Mouse (Mus musculus): ENCODE data around the gene Traf4.
A peak's percentile ranks its signal among the peaks of the same experiment; 100 is the strongest.

The Traf4 gene

DNA sequence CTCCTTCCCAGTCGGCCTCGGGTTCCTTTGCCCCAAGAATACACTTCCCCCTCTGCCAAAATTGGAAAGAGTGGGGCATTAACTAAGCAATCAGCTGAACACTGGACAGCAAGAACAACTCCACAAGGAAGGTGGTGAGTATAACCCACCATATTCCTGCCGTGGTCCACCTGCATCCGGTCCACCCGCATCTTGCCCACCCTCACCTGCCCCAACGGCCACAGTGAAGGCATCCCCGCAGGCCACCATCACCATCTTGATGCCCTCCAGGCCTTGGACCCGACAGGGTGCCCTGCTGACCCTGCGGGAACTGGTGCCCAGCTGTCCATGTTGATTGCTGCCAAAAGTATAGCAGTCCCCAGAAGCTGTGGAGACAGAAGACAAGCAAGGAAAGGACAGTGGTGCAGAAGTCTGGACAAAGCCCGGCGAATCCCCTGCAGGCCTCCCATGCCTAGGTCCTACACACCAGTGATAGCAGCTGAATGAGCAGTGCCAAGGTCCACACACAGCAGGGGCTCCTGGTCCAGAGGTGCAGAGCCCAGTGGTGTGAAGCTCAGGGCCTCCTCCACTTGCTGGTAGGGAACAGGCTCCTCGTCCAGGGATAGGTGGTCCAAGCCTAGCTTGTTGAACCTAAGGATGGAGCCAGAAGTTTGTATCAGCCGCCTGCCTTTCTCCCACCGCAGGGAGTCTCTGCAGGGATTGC, 2.0 kb upstream of the Traf4 start:
- DNase-seq (ENCODE audit: low read depth): no peak

DNA sequence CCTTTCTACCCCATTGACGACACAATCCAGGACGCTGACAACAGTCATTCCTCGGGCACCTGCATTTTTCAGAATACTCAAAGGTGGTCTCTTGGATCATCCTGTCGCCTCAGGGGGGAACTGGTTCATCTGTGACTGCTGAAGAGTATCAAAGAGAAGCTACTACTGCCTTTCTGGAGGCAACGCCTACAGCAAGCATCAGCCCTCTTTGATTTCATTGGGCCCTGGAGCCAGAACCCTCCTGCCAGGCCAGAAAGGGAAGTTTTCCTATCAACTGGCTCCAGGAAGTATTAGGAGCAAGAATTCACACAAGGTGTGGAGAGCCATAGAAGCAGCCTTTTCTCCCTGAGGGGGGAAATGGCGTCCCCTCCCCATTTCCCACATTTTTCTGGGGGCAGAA, 1.3 kb upstream of the Traf4 start:
- DNase-seq (ENCODE audit: low read depth): no peak

DNA sequence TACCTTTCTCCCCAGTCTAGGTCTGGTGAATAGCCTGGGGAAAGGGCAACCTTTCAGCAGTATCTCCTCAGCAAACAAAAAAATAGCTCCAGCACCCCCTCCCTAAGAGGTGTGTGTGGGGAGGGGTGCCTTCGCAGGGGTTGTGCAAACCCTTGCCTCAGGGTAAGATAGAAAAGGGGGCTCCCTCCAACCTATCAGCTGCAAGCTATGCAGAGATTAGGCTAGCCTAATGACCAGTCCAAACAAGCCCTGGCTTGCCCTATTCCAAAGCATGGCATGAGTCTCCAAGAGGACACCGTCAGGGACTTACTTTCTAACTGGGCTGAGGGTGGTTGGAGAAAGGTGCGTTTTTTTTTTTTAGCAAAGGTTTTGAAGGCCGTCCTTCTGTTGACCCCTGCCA, 772 bp upstream of the Traf4 start:
- DNase-seq (ENCODE audit: low read depth): no peak

DNA sequence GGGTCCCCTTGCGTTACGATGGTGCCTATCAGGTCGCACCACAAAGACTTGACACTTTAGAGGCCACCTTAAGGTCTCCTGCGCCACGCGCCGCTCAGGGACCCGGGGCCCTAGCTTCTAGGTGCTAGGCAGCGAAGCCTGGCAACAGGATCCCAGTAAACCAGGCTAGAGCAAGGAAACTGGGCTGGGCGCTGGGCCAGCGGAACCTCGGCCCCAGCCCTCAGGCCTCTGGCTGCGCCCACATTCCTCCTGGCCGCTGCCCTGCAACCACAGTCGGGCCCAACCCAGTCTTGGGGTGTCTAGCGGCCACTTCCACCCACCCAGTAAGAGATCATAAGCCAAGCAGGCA, 346 bp upstream of the Traf4 start:
- no peak for DNase-seq (ENCODE audit: low read depth)

DNA sequence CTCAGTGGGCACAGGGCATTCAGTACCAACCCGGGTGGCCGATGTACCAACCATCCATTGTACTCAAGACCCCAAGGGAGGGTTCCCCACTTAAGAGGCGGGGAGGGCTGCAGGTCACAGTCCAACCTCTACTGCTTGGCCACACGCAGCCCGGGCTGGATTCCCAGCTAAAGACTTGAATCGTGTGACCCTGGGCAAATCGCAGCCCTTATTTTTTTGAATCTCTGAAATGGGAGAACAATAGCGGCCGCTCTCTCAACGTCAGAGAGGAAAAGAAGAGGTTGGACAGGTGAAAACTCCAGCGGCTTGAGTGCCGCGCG, 825 bp downstream of the Traf4 start:
- DNase-seq (ENCODE audit: low read depth): no peak

DNA sequence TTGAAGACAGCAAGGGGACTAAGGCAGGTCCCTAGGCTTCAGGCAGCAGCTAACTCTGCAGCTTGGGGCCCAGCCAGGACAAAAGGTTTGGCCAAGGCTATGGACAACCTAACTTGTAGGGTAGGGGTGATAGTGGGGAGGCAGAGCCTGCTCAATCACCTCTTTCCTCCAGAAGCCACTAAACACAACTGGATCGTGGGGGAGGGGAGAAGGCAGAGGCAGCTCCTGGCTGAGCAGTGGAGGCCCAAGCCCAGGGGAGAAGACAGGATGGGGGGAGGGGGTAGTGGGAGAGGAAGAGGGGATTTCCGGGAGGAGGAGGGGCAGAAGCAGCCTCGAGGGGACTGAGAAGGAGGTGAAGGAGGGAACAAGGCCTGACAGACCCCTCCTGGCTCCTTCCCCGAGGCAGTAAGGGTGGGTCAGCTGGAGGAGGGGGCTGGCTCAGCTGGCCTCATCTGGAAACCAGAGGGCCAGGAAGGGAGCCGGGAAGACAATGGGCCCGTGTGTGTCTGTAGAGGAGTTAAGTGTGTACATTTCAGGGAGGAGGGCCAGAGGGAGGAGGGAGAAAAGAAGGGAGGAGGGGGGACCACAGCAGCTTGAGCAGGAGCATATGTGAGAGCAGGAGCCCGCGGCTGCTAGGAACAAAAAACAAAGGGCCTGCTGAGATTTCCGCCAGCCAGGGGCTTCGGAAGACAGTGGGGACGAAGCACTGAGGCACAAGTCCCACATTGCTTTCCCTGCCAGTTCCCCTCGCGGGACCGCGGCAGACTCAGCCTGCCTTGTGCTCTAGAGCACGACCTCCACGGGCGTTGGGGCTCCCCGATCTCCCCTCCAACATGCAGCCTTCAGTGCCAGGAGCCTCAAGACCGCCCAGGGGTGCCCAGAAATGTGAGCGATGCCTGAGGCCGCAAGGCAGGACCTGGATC, 1.4 kb downstream of the Traf4 start:
- DNase-seq (ENCODE audit: low read depth): no peak

DNA sequence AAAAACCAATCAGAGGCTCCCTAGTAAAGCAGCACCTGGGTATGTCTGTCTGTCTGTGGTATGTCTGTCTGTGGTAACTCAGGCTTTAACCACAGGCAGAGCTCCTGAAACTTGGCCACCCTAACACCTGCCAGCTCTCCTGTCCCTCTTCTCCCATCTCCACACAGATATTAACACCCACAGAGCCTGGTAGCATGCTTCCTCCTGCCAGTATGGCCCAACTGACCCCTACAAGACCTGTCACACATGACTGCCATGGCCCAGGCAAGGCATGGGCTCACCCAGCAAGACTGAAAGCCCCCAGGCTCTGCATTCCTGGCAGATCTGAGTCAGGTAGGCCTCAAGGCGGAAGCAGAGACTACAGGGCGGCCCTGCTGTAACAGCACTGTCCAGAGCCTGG, 2.3 kb downstream of the Traf4 start:
- DNase-seq (ENCODE audit: low read depth): no peak

DNA sequence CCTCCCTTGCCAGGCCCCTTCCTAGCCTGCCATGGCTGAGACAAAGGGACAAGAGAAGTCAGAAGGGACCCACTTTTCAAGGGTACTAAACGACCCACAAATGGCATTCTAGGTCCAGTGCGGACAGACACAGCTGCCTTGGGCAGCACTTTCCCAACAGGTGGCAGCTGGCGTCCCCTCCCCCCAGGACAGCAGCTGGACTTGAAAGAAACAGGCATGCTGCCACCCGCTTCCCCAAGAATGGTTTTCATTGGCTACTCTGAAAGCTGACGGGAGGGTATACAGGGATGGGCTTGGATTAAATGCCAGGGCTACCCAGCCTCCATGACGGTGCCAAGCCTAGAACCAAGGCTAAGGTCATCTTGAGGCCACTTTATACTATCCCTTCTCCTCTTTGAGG, 2.9 kb downstream of the Traf4 start:
- DNase-seq (ENCODE audit: low read depth): no peak

DNA sequence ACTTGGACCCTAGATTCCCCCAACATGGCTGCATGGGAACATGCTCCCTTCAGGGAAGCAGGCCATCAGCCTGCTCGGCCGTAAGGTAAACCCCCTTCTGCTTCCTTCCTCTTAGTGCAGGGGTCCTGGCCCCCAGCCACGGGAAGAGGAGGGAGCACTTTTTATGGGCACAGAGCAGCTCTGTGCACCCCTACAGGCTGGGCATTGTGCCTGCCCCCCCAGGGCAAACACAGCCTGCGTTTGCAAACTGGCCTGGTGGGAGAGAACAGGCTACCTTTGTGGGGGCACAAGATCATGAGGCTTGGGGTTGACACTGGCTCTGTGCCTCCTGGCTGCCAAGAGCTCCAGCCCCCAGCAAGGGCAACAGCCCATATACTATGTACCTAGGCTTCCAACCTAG, 3.4 kb downstream of the Traf4 start:
- no peak for DNase-seq (ENCODE audit: low read depth)

DNA sequence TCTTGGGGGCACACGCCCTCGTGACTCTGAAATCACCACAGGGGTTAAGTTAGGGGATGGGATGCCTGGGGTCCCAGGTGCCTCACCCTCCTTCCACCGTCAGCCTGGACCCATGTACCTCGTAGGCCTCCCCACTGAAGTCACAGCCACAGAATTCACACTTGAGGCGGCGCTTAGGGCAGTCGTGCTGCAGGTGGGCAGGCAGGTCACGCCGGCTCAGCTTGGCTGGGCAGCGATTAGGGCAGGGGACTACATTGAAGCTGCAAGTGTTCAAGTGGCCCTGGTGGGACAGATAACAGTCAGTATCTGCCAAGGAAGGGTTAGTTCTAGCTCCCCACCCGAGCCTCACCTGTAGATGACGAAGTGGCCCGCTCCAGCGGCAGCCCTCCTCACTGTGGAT, 4.2 kb downstream of the Traf4 start:
- no peak for DNase-seq (ENCODE audit: low read depth)

DNA sequence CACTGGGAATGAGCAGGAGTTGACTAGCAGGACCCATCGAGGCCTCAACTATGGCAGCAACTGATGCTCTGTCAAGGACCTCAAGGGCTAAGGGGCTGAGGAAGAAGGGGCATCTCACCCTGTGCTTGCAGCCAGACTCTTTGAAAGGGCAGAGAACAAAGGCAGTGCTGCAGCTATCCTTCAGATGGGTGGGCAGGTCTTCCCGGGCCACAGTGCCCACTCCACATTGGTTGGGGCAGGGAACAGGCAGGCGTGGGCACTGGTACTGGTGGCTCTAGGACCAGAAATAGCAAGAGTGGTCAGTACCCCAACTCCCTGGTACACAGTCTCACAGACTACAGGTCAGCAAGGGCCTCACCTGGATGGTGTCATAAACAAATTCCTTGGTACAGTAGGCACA, 4.7 kb downstream of the Traf4 start:
- no peak for DNase-seq (ENCODE audit: low read depth)

DNA sequence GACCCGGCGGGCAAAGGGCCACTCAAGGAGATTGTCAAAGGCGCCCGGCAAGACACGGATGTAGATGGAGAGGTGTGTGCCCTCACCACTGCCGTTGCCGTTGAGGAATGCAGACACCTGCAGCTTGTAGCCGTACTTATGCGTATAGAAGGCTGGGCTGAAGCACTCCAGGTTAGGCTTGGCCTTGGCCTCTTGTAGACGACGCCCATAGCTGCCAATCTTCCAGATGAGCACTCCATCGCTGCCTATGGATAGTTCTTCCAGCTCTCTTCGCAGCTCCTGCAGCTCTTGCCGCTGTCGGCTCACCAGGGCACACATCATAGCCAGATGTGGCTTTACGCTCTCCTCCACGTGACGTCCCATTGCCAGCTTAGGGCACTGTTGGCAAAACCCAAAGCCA, 5.2 kb downstream of the Traf4 start:
- no peak for DNase-seq (ENCODE audit: low read depth)

DNA sequence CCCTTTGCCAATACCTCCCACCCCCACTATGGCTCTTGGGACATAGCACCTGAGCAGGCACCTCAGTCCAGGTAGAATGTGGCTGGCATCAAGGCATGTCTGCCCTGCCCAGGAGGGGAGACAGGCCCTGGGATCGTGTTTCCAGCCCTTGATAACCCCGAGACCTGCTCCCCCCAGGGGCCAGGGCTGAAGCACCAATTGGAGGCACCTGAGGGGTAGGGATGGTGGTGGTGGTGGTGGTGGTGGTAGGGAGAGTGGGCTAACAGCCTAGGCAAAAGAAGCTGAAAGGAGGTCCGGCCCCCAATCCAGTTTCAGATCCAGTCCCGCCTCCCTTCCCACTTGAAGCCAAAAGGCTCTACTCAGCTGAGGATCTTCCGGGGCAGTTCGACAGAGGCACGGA, 5.8 kb downstream of the Traf4 start:
- no peak for DNase-seq (ENCODE audit: low read depth)

DNA sequence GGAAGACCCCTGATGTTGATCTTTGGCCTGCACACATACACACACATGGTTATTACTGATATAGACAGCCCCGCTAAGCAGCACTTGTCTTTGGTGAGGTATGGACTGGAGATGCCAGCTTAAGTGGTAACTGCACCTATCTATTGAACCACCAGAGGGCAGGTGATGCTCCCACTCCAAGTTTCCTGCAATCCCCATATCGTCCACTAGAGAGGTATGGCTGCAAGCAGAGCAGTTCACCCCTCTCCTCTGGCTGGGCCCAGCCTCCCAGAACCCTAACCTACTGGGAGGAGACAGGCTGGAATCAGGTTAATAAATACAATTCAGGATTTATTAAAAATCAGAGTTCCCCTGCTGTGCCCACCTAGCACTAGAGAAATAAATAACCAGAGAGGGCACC, 6.3 kb downstream of the Traf4 start:
- DNase-seq (ENCODE audit: low read depth): peak; percentile 86

DNA sequence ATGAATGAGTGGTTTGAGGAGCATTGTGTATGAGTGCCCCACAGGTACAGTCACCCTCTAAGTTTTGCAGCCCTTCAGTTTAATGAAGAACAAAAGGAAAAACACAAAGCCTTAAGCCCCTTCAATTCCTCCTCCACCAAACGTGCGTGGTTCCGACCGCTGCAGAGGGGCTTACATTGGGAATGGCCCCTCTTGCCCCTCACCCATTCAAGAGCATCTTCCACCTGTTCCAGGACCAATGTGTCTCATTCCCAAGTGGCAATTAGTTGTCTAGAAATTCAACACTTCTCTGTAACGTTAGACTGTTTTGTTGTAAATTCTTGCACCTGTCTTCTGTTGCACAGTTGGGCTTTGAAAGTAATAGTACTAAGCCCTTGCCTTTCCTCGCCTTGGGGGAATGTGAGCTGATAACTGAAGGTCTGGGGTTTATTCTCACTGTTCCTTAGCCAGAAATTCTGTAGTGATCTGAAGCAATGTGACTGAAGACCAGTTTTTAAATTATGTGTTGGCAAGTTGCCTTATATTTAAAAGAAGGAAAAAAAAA, 9.2 kb downstream of the Traf4 start:
- no peak for DNase-seq (ENCODE audit: low read depth)

DNA sequence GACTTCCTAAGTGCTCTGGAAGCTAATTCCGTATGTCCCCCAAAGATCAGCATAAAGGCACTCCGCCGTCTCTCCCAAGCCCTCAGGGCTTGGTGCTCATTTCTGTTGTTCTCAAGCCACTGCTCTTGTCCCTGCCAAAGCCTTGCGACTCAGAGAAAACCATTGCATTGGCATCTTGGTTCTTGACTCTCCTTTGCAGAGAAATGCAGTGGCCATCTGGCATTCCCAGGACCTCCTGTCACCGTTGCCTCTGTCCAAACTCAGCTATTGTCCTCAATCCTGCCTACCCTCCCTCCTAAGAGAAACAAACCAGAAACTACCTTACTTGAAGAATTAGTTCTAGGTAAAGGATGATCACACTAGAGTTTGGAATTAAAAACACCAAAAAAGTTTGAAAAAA, 9.7 kb downstream of the Traf4 start:
- DNase-seq (ENCODE audit: low read depth): no peak

DNA sequence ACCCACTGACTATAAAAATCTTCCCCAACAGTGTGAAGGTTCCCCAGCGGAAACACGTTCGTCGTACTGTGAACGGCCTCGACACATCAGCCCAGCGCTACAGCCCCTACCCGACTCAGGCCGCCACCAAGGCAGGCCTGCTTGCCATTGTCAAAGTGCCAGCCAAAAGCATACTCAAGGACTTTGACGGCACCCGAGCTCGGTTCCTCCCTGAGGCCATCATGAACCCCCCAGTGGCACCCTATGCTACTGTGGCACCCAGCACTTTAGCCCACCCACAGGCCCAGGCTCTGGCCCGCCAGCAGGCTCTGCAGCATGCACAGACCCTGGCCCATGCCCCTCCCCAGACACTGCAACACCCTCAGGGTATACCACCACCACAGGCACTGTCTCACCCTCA, 11.6 kb downstream of the Traf4 start:
- no peak for DNase-seq (ENCODE audit: low read depth)

DNA sequence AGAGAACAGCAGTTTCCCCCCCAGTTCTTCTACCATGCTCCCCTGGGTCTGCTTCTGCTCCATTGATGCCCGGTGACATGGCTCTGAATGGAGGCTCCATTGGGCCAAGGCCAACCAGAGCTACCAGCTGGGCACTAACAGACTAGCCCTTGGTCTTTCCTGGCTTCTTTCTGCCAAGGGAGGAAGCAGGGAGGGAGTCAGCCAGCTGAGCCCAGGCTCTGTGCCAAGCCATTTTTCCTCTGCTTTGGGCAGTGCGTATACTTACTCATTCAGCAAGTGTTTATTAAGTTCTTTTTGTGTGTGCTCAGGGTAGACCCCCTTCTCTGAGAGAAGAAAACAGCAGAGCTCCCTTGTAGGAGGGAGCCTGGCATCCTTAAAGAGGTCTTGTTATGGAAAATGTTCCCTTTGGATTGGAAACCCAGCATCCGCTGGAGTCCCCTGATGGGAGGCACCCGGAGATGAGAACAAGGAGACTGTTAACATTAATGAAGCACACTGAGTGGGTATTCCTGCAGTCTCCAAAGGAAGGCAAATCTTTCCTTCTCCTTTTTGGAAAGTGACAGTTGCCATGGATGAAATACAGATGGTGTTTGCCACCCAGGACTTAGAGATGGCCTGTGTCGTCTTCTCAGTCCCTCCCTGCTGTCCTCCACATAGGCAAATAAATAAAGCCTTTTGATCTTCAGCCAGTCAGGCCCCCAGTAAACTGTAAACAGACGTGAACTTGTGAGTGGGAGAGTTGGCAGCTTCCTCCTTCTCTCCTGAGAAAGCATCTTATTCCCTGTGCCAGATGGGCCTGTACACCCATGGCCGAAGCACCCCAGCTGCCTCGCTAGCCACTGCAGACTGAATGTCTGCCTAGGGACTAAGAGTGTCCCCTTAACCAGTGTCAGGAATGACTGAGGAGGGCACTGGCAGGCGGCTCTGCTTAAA, 12.8 kb downstream of the Traf4 start:
- no peak for DNase-seq (ENCODE audit: low read depth)

DNA sequence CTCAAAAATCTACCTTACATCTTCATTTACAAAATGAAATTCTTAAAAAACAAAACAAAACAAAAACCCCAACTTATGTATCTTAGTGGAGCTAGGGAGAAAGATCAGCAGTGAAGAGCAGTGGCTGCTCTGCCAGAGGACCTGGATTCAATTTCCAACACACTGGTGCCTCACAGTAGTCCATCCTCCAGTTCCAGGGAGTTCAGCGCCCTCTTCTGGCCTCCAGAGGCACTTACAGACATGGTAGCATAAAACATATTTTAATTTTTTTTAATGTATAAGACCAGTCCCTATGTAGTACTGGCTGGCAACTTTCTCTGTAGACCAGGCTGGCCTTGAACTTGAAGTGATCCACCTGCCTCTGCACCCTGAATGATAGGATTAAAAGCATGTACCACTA, 14.2 kb downstream of the Traf4 start:
- peak; percentile 61 for DNase-seq (ENCODE audit: low read depth)

DNA sequence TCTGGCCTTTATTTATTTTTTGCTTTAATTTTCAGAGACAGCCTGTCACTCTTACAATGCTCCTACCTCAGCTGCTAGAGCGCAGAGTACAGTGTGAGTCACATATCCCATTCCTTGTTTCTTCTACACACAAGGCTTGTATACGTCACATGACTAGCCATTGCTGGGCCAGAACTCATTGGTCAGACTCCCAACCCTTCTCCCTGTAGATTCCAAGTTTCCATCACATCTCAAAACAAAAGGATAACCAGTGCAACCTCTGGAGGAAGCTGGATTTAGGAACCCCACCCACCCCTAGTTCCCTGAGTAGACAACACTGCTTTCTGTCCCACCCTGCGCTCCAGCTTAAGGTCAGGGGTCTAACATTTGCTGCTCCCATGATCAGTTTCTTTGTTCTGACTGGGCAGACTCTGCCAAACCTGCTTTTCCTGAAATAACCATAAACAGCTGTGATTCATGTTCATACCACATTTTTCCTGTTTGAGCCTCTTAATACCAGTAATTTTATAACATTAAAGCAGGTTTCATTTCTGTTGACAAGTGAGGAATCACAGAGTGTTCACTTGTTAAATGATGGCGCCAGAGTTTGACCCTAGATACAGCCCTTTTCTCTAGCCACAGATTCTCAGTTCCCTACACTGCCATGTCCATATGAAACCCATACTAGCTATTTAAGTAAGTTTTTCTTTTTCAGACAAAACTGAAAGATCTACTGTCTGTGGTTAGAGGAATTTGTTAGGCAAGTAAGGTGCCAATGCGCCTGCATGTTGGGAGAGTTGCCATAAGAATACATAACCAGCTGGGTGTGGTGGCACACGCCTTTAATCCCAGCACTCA, 18.5 kb downstream of the Traf4 start:
- no peak for DNase-seq (ENCODE audit: low read depth)

DNA sequence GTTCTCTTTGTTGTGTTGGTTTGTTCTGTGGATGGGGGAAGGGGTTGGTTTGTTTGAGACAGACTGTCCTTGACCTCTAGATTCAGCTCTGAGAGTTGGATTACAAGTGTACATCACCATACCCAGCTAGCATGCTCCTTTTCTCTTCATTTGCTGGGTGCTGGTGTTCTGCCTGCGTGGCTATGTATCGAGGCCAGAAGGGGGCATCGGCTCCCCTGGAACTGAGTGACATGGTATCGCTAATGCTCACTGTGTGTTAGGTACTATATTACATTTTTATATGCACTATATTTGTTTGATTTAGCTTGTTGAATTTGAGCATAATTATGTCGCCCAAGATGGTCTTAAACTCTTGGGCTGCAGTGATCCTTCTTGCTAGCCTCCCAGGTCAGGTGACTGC, 19.2 kb downstream of the Traf4 start:
- no peak for DNase-seq (ENCODE audit: low read depth)

DNA sequence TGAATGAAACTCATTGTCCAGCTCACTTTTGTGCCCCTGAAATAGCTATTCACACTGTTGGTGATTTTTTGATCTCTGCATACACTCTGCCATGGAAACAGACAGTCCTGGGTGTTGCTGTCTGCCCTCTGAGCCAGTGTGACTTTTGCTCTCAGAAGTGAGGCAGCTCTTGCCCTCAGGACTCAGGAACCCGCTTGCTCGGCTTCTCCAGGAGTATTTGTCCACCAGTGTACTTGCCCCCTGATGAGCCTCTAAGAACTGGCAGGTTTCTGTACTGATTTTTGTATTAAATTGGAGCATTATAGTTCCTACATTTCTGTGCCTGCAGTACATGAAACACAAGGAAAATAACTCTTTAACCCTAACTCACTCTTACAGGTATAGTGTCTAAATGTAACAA, 21.9 kb downstream of the Traf4 start:
- DNase-seq (ENCODE audit: low read depth): no peak
